Mouse (Mus musculus) megakaryocyte, embryonic 14.5 days (primary cell): ENCODE results near the gene Klf1.

ENCODE experiments used
- FLI1 ChIP-seq: IDR thresholded peaks from 2 replicates; pipeline ENCODE4 v1.6.1; 2012; ENCODE audit warnings: low read length, inconsistent platforms, mixed read lengths
- GATA1 ChIP-seq: IDR thresholded peaks from 3 replicates; pipeline ENCODE4 v1.6.1; 2012; ENCODE audit warnings: mixed read lengths, low read length, inconsistent platforms, borderline replicate concordance

DNA sequence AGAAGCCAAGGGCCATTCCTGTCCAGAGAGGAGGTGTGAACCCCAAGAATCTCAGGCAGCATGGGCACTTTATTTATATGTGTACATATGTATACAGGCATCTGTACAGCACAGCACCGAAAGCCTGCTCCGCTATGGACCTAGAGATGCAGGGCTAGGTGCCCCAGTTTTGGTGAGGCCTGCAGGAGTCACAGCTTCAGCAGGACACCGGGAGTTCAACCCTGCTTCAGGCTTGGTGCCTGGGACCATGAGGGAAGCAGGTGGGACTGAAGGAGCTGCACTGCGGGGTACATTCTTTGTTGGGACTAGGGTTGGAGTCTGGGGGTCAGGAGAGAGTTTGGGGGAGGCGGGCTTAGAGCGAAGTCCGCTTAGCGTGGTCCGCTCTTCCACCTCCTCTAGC, 10.1 kb downstream of the Klf1 start:
- TF ChIP-seq GATA1, result no peak
- TF ChIP-seq FLI1, result no peak
